Mouse (Mus musculus) liver, postnatal 0 days (tissue): ENCODE data around the gene Ermap. TPM values are rescaled to one million over a fixed set of nuclear protein-coding genes. Genes with fewer than 3 reads are reported as not detected.
A peak's percentile ranks its signal among the peaks of the same experiment; 100 is the strongest.

Source experiments
- ATAC-seq: fragments of 200-750 bp; cut with Nextera tagmentation; 2 replicates; pipeline ENCODE4 v1.8.0; 2017; ENCODE audit warnings: mild to moderate bottlenecking, moderate library complexity
- DNase-seq: peaks from one replicate; pipeline ENCODE4 v3.0.0-alpha.2; 2016
- H3K27ac ChIP-seq: fragments of 300-500 bp; sonication (generic); 2 replicates; pipeline ENCODE4 v1.5.1; 2014; ENCODE audit warnings: antibody characterized with exemption, moderate library complexity, mild to moderate bottlenecking, low read depth
- H3K27me3 ChIP-seq: fragments of 300-500 bp; sonication (generic); 2 replicates; pipeline ENCODE4 v1.6.1; 2014; ENCODE audit warnings: low read length, control low read depth, mixed read lengths; ENCODE audit not compliant: insufficient read depth
- H3K36me3 ChIP-seq: fragments of 300-500 bp; sonication (generic); replicated peaks from 2 replicates; pipeline ENCODE4 v1.6.1; 2014; ENCODE audit warnings: mild to moderate bottlenecking, control low read depth, low read length, moderate library complexity, mixed read lengths; ENCODE audit not compliant: insufficient read depth
- H3K4me1 ChIP-seq: fragments of 300-500 bp; sonication (generic); 2 replicates; pipeline ENCODE4 v1.6.1; 2014; ENCODE audit warnings: antibody characterized with exemption, mild to moderate bottlenecking, control low read depth; ENCODE audit not compliant: insufficient read depth
- H3K4me2 ChIP-seq: fragments of 300-500 bp; sonication (generic); 2 replicates; pipeline ENCODE4 v1.6.1; 2014; ENCODE audit warnings: low read depth, mild to moderate bottlenecking, low read length, moderate library complexity, mixed read lengths
- H3K4me3 ChIP-seq: fragments of 300-500 bp; sonication (generic); 2 replicates; pipeline ENCODE4 v1.5.1; 2014; ENCODE audit warnings: low read depth, low read length
- H3K9ac ChIP-seq: fragments of 300-500 bp; sonication (generic); replicated peaks from 2 replicates; pipeline ENCODE4 v1.6.1; 2014; ENCODE audit warnings: mild to moderate bottlenecking, moderate library complexity
- H3K9me3 ChIP-seq: fragments of 300-500 bp; sonication (generic); 2 replicates; pipeline ENCODE4 v1.6.1; 2016; ENCODE audit warnings: mild to moderate bottlenecking, control low read depth, low read length, mixed read lengths
- CTCF ChIP-seq: sonication (generic); IDR thresholded peaks from 2 replicates; pipeline ENCODE4 v1.5.1; 2016; ENCODE audit warnings: antibody characterized with exemption, low read depth
- EP300 ChIP-seq: IDR thresholded peaks from 2 replicates; pipeline ENCODE4 v1.6.1; 2016; ENCODE audit warnings: antibody characterized with exemption, low read depth, mild to moderate bottlenecking
- WGBS: fragments of 180-500 bp; shearing (Covaris S2); extraction: QIAGEN DNeasy Blood & Tissue Kit; methylation state at CpG from one replicate; pipeline ENCODE4 v1.1.7; 2014; ENCODE audit not compliant: insufficient replicate concordance; 5-methylcytosine and 5-hydroxymethylcytosine counted together
- polyA plus RNA-seq: library from polyadenylated mRNA; unstranded; fragments of >200 nt; fragmentation: Nextera tagmentation; extraction: Ambion mirVana; gene quantifications from 2 replicates; pipeline ENCODE4 v1.2.1, GENCODE M21; 2015

Ermap gene
- polyA plus RNA-seq, 1 experiment from 2014 or later, result 144 TPM

- Histone ChIP-seq H3K27me3 (no peaks in the 10 kb centered on the region), H3K36me3 (no peaks in the 10 kb centered on the region), H3K4me1 (no peaks in the 10 kb centered on the region), H3K4me3 (no peak overlapping the region), H3K27ac (no peak overlapping the region), H3K9ac (no peak overlapping the region), H3K9me3 (no peaks in the 10 kb centered on the region), H3K4me2 (no peak overlapping the region)
- WGBS, result 73% methylated on average over 5 of the region's 5 CpGs
- ATAC-seq, result no peak
- no peak for TF ChIP-seq CTCF
- no peak for TF ChIP-seq EP300
- no peak for DNase-seq
Observed at GRCm38 (mm10) chr4:119147347-119147746, 42.5 kb downstream of the Ermap start.

GRCm38 (mm10) chr4:119146816-119147215 is 43.0 kb downstream of the Ermap start:
- no peak for TF ChIP-seq CTCF
- no peak for TF ChIP-seq EP300
- H3K9me3 ChIP-seq, result no peaks in the 10 kb centered on the region

GRCm38 (mm10) chr4:119142230-119142871 is 47.5 kb downstream of the Ermap start:
- no peak overlapping the region for H3K9ac ChIP-seq
- H3K27ac ChIP-seq, result no peak overlapping the region
- no peaks in the 10 kb centered on the region for H3K9me3 ChIP-seq
- no peak overlapping the region for H3K4me3 ChIP-seq
- H3K27me3 ChIP-seq, result no peaks in the 10 kb centered on the region
- WGBS, result 29% methylated on average over 24 of the region's 24 CpGs
- TF ChIP-seq CTCF (peak; percentile 75), EP300 (no peak)
- ATAC-seq (peak; percentile 56), DNase-seq (peak; percentile 82)
- H3K4me2 ChIP-seq, result no peak overlapping the region
- H3K4me1 ChIP-seq, result no peaks in the 10 kb centered on the region
- peaks cover 6% of the 10 kb centered on the region; the same call in 1 of the 2 replicates for H3K36me3 ChIP-seq

More at GRCm38 (mm10) chr4:119146816-119147215, 43.0 kb downstream of the Ermap start:
- Histone ChIP-seq H3K9ac (no peak overlapping the region), H3K4me2 (no peak overlapping the region), H3K27ac (no peak overlapping the region), H3K27me3 (no peaks in the 10 kb centered on the region), H3K36me3 (no peaks in the 10 kb centered on the region), H3K4me3 (no peak overlapping the region), H3K4me1 (no peaks in the 10 kb centered on the region)
- ATAC-seq, result no peak
- DNase-seq, result no peak
- 86% methylated on average over 7 of the region's 7 CpGs for WGBS

DNA sequence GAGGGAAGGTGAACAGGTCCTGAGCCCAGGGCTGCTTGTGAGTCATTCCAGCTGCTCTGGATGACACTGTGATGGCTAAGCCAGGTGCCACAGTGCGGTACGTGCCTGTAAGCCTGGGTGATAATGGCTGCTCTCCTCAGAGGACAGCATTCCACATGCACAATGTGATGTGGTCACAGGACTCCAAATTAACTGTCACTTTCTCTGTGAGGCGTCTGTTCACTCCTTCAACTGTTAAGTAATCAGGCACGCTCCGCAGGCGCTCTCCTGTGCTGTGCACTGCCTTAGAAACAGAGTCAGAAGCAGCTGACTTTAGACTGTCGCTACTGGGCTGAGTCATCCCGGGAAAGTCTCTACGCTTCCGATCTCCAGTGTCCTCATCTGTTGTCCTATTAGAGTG is 48.6 kb downstream of the Ermap start:
- H3K9ac ChIP-seq, result no peak overlapping the region
- ATAC-seq (no peak), DNase-seq (no peak)
- TF ChIP-seq EP300 (no peak), CTCF (no peak)
- H3K9me3 ChIP-seq, result no peaks in the 10 kb centered on the region
- 69% methylated on average over 10 of the region's 10 CpGs for WGBS
- no peak overlapping the region for H3K4me3 ChIP-seq
- no peaks in the 10 kb centered on the region for H3K27me3 ChIP-seq
- peaks cover 17% of the 10 kb centered on the region for H3K36me3 ChIP-seq
- H3K4me1 ChIP-seq, result no peaks in the 10 kb centered on the region
- no peak overlapping the region for H3K4me2 ChIP-seq
- H3K27ac ChIP-seq, result no peak overlapping the region

- Histone ChIP-seq H3K36me3 (peaks cover 28% of the 10 kb centered on the region), H3K4me3 (no peak overlapping the region), H3K27me3 (no peaks in the 10 kb centered on the region), H3K9me3 (no peaks in the 10 kb centered on the region), H3K27ac (no peak overlapping the region), H3K9ac (no peak overlapping the region), H3K4me1 (no peaks in the 10 kb centered on the region), H3K4me2 (no peak overlapping the region)
- 48% methylated on average over 3 of the region's 3 CpGs for WGBS
- ATAC-seq (peak; percentile 9; the same call in 1 of the 2 replicates), DNase-seq (peak; percentile 57)
- TF ChIP-seq EP300 (no peak), CTCF (peak; percentile 97)
Observed at GRCm38 (mm10) chr4:119140126-119140525, 49.7 kb downstream of the Ermap start.

DNA sequence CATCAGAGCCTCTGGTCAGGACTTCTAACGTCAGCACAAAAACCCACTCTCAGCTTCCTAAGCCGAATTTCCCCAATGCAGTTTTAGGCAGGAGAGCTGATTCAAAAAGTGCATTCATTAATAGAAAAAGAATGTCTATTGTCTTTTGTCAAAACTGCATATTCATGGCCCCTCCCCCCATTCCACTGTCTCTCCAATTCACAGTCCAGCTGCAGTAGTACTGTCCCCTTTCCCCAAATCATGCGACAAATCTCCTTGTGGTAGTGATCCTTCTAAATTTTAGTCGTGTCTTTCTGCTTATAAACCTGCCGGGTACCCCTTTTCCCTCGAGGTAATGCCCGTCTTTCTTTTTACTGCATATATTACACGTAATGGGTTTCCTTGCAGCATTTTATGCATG is 51.0 kb downstream of the Ermap start:
- Histone ChIP-seq H3K4me1 (no peaks in the 10 kb centered on the region), H3K4me2 (no peak overlapping the region), H3K4me3 (no peak overlapping the region), H3K36me3 (peaks cover 42% of the 10 kb centered on the region), H3K9ac (no peak overlapping the region), H3K27ac (no peak overlapping the region), H3K27me3 (no peaks in the 10 kb centered on the region), H3K9me3 (no peaks in the 10 kb centered on the region)
- TF ChIP-seq CTCF, result no peak
- no peak for TF ChIP-seq EP300
- no peak for ATAC-seq
- WGBS, result 70% methylated on average over 8 of the region's 8 CpGs
- DNase-seq, result no peak
